Mouse (Mus musculus): Measurements from ENCODE around the gene Khdrbs1. TPM values are rescaled to one million over a fixed set of nuclear protein-coding genes. Genes with fewer than 3 reads are reported as not detected.
"Not testable (repeated sequence)": the region's sequence is repeated elsewhere in the genome, so short reads cannot be mapped to it uniquely, and the experiment has no call there.

Khdrbs1 gene
- polyA plus RNA-seq, 1 experiment from 2014 or later, result 95.2 TPM

DNA sequence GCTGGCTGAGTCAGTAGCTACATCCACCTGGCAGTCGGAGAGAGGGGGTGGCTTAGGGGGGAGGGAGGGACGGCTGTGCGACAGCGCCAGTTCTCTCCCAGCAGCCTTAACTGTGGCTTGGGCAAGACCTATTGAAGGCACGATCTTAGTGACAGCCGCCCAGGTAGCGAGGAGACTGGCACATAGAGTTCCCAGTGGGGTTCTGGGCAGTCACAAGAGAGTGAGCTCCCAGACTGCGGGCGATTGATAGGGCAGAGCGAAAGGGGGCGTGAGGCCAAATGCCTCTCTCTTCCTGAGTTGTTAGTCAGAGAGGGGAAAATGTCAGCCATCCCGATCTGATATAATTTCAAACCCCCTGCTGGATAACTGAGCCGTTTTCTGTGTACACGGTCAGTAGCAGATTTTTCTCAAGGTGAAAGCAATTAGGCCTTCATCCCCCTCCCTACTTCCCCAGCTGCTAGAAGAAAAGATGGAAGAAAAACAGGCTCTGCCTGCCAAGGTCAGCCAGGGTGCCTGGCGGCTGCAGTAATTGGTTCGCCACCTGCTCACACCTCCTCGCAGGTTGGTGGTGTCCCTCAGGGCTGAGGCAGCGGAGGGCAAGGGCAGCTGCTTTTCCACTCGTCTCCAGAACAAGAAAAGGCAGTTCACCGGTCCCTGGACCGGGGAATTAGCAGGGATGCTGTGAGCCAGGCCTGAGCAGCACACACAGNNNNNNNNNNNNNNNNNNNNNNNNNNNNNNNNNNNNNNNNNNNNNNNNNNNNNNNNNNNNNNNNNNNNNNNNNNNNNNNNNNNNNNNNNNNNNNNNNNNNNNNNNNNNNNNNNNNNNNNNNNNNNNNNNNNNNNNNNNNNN lies 29.8 kb upstream of the Khdrbs1 start:
- CTCF ChIA-PET, result no interaction called here
- no peaks in the 10 kb centered on the region for H3K27me3 ChIP-seq
- POLR2A ChIA-PET, result interaction anchor here (0.5 kb wide), 1 partner anchor 48 kb away, joined by 3 read pairs; no protein-coding TSS in a partner anchor
- ATAC-seq (no peak), DNase-seq (ENCODE audit: low read depth, low spot score) (no peak)
- in situ Hi-C loops (cut with MboI; ENCODE audit: low pct_unique_long_range_greater_than_20kb), result no loop called here
- TF ChIP-seq CTCF (IDR thresholded peaks at IDR 0.05), result no peak

DNA sequence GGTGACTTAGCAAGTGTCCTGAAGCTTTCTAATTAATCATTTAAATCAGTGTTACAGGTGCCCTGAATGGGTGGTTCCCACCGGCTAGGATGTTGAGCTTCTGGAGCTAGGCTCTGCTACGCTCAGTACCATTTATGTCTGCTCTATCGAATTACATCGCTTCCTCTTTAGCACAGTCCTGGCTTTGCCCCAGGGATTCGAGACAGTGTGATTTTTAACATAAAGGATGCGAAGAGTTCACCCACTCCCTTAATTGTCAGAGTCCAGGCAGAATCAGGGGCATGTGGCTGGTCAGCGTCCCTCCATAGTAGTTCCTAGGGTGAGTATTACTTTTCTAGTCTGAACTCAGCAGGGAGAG lies 29.2 kb upstream of the Khdrbs1 start:
- no peak for ATAC-seq
- DNase-seq (ENCODE audit: low read depth, low spot score), result no peak
- TF ChIP-seq CTCF (IDR thresholded peaks at IDR 0.05), result no peak
- no peaks in the 10 kb centered on the region for H3K27me3 ChIP-seq
- ChIA-PET POLR2A (interaction anchor here (0.5 kb wide), 1 partner anchor 49 kb away, joined by 3 read pairs; no protein-coding TSS in a partner anchor), CTCF (no interaction called here)
- in situ Hi-C loops (cut with MboI; ENCODE audit: low pct_unique_long_range_greater_than_20kb), result no loop called here

DNA sequence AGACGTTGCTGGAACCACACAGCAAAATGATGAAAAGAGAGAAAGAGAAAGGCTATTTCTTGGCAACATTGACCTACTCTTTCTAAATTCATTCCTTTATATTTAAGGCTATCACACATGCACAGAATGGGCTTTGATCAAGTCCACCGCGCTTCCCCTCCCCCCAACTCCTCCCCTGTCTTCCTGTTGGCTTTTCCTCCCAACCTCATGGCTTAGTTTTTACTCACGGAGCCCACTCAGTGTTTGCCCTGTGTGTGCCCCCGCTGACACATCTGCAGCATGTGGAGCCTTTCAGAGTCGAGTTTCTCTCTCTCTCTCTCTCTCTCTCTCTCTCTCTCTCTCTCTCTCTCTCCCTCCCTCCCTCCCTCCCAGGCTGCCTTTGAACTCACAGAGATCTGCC lies 28.5 kb upstream of the Khdrbs1 start:
- DNase-seq (ENCODE audit: low read depth, low spot score) (no peak), ATAC-seq (no peak)
- ChIA-PET CTCF (no interaction called here), POLR2A (no interaction called here)
- no peaks in the 10 kb centered on the region for H3K27me3 ChIP-seq
- in situ Hi-C loops (cut with MboI; ENCODE audit: low pct_unique_long_range_greater_than_20kb), result no loop called here
- no peak for TF ChIP-seq CTCF (IDR thresholded peaks at IDR 0.05)

DNA sequence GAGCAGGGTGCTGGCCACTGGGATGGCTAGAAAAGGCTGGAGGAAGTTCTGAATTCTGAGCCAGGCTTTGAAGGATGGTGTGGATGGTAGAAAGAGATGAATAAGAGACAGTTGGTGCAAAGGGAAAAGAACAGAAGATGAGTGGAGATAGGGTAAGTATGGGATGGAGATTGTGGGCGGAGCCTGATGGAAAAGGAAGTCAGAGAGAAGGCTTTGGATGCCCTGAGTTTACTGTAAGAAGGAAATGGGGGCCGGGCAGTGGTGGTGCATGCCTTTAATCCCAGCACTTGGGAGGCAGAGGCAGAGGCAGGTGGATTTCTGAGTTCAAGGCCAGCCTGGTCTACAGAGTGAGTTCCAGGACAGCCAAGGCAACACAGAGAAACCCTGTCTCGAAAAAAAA lies 26.6 kb upstream of the Khdrbs1 start:
- in situ Hi-C loops (cut with MboI; ENCODE audit: low pct_unique_long_range_greater_than_20kb); POLR2A ChIA-PET: not testable (repeated sequence)

DNA sequence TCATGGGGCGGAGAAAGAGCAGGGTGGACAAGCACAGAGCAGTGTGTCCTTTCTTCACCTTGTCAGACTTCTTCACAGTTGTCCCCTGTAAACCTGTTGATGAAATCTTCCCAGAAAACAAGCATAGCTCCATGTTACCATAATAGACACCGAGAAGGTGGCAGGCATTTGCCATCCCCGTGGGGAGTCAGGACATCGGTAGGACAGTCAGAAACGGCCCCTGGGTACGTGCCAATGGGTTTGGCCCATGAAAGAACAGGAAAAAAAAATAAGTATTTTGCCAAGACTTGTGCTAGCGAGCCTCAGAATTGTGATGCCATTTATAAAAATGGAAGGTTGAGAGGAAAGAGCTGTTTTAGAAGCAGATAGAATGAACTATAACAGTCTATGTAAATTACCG lies 25.7 kb upstream of the Khdrbs1 start:
- TF ChIP-seq CTCF (IDR thresholded peaks at IDR 0.05), result no peak
- CTCF ChIA-PET, result interaction anchor here (1.3 kb wide), 1 partner anchor 11 kb away, joined by 3 read pairs; no protein-coding TSS in a partner anchor
- in situ Hi-C loops (cut with MboI; ENCODE audit: low pct_unique_long_range_greater_than_20kb), result no loop called here
- ATAC-seq (no peak), DNase-seq (ENCODE audit: low read depth, low spot score) (no peak)
- no peaks in the 10 kb centered on the region for H3K27me3 ChIP-seq
- POLR2A ChIA-PET, result no interaction called here

More for the DNA sequence above, 26.6 kb upstream of the Khdrbs1 start:
- DNase-seq (ENCODE audit: low read depth, low spot score); H3K27me3 ChIP-seq; ATAC-seq; CTCF ChIA-PET: not testable (repeated sequence)

DNA sequence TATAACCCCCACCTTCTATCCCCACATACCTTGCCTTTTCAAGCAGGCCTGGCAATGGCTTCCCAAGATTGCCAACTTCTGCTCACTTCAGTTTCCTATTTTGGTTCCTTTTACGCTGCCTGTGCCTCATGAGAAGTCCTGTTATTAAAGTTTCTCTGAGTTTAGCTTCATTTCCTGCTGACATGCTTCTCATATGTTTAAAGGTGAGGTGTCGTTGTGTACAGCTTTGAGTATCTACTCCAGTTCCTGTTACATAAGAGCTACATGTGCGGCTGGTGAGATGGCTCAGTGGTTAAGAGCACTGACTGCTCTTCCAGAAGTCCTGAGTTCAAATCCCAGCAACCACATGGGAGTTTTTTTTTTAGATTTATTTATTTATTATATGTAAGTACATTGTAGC lies 23.2 kb upstream of the Khdrbs1 start:
- POLR2A ChIA-PET, result no interaction called here
- in situ Hi-C loops (cut with MboI; ENCODE audit: low pct_unique_long_range_greater_than_20kb), result no loop called here
- DNase-seq (ENCODE audit: low read depth, low spot score), result no peak
- ATAC-seq, result no peak
- CTCF ChIA-PET, result no interaction called here
- H3K27me3 ChIP-seq, result no peaks in the 10 kb centered on the region
- no peak for TF ChIP-seq CTCF (IDR thresholded peaks at IDR 0.05)

DNA sequence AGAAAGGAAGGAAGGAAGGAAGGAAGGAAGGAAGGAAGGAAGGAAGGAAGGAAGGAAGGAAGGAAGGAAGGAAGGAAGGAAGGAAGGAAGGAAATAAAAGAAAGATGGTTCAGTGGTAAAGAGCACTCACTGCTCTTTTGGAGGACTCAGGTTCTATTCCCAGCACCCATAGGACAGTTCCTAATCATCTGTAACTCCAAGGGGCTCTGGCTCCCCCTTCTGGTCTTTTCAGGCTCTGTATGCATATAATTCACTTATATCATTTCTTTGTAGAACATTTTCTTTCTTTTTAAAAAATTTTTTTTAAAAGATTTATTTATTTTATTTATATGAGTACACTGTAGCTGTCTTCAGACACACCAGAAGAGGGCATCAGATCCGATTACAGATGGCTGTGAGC lies 20.4 kb upstream of the Khdrbs1 start:
- POLR2A ChIA-PET; in situ Hi-C loops (cut with MboI; ENCODE audit: low pct_unique_long_range_greater_than_20kb); H3K27me3 ChIP-seq; ATAC-seq; DNase-seq (ENCODE audit: low read depth, low spot score); CTCF ChIA-PET: not testable (repeated sequence)

DNA sequence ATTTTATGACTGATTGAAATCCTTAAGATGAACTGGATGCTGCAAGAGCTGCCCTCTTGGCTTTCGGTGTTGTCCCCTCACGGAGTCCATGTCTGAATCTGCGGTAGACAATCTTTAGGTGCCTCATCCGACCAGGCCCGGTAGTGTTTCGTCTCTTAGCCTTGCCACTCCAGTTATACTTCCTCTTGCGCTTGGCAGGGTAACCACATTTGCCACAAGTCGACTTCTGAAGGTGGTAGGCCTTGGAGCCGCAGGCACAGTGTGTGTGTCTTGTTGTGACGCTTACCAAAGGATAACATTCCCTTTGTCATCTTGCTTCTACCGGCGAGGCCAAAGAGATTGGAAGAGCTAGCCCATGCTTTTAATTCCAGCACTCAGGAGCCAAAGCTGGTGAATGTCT lies 19.5 kb upstream of the Khdrbs1 start:
- ChIA-PET CTCF (no interaction called here), POLR2A (no interaction called here)
- no peaks in the 10 kb centered on the region for H3K27me3 ChIP-seq
- DNase-seq (ENCODE audit: low read depth, low spot score) (no peak), ATAC-seq (no peak)
- in situ Hi-C loops (cut with MboI; ENCODE audit: low pct_unique_long_range_greater_than_20kb), result no loop called here
- TF ChIP-seq CTCF (IDR thresholded peaks at IDR 0.05), result no peak

DNA sequence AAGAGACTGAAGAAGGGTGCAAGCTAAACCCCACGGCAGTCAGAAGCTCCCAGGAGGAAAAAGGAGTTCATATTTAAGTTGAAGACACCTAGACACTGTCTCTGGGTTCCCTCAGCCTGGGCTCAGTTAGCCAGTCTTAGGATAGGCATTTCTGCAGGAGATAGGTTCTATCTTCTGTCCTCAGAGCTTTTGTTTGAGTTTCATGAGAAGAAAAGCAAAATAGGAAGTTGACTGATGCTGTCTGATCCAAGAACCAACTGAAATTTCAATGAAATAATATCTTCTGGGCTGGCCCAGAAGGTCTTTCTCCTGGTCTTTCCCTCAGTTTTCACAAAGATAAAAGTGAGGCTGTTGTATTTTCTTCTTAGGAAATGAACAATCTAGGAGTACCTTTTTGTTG lies 13.4 kb upstream of the Khdrbs1 start:
- POLR2A ChIA-PET, result interaction anchor here (0.6 kb wide), 1 partner anchor 22 kb away, joined by 3 read pairs; no protein-coding TSS in a partner anchor
- ATAC-seq, result no peak
- CTCF ChIA-PET, result no interaction called here
- no peaks in the 10 kb centered on the region for H3K27me3 ChIP-seq
- no peak for DNase-seq (ENCODE audit: low read depth, low spot score)
- no peak for TF ChIP-seq CTCF (IDR thresholded peaks at IDR 0.05)
- in situ Hi-C loops (cut with MboI; ENCODE audit: low pct_unique_long_range_greater_than_20kb), result no loop called here

DNA sequence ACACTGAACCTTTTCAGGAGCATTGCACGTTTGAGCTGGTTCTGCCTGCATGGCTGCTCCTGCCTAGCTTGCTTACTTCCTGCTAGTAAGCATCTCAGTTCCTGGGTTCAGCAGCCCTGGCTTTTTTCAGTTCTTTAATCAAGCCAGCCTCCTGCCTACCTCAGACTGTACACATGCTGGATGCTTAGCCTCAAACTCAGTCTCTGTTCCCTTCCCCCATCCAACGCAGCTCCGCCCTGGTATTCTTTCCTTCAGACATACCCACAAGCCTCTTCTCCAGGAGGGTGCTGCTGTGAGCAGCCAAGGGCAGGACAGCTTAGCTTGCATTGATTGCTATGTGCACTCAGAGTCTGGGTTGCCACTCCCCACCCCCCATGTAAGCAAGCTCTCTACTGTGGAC lies 12.6 kb upstream of the Khdrbs1 start:
- CTCF ChIA-PET, result no interaction called here
- no peak for DNase-seq (ENCODE audit: low read depth, low spot score)

DNA sequence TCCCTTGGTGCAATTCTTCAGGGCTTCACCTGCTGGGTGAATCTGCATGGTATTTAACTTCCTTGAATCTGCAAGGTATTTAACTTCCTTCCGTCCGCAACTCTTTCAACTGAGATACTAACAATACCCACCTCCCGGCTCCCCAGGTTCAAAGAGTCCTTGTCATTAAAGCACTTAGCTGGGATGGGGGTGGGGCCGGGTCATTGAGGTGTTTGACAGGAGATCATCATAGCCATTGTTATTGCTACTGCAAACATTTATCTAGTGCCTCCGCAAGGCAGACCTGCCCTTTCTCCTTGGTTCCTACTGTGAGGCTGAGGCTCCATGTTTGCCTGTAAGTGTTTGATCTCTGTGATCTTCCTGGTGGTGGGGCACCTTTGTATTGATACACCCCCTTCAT lies 8.3 kb upstream of the Khdrbs1 start:
- ATAC-seq, result no peak
- ChIA-PET POLR2A (no interaction called here), CTCF (no interaction called here)
- DNase-seq (ENCODE audit: low read depth, low spot score), result no peak
- TF ChIP-seq CTCF (IDR thresholded peaks at IDR 0.05), result no peak
- in situ Hi-C loops (cut with MboI; ENCODE audit: low pct_unique_long_range_greater_than_20kb), result no loop called here
- no peaks in the 10 kb centered on the region for H3K27me3 ChIP-seq

More for the DNA sequence above, 12.6 kb upstream of the Khdrbs1 start:
- ATAC-seq, result no peak
- no peaks in the 10 kb centered on the region for H3K27me3 ChIP-seq
- in situ Hi-C loops (cut with MboI; ENCODE audit: low pct_unique_long_range_greater_than_20kb), result no loop called here
- POLR2A ChIA-PET, result interaction anchor here (0.6 kb wide), 1 partner anchor 23 kb away, joined by 3 read pairs; no protein-coding TSS in a partner anchor
- TF ChIP-seq CTCF (IDR thresholded peaks at IDR 0.05), result no peak

DNA sequence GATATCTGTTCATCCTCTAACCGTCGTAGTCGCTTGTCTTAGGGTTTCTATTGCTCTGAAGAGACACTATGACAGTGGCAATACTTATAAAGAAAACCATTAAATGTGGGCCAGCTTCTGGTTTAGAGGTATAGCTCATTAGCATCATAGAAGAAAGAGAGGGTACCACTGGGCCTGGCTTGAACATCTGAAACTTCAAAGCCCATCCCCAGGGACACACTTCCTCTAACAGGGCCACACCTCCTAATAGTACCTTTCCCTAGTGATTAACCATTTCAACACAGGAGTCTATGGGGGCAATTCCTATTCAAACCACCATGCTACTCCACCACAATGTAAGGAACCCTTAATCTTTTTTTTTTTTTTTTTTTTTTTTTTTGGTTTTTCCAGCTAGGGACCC lies 4.5 kb upstream of the Khdrbs1 start:
- ChIA-PET CTCF (no interaction called here), POLR2A (no interaction called here)
- TF ChIP-seq CTCF (IDR thresholded peaks at IDR 0.05), result no peak
- no peak for DNase-seq (ENCODE audit: low read depth, low spot score)
- ATAC-seq, result no peak
- no peaks in the 10 kb centered on the region for H3K27me3 ChIP-seq
- in situ Hi-C loops (cut with MboI; ENCODE audit: low pct_unique_long_range_greater_than_20kb), result no loop called here
